Mouse (Mus musculus) embryonic facial prominence, embryonic 11.5 days (tissue): ENCODE results near the gene Cass4. TPM values are rescaled to one million over a fixed set of nuclear protein-coding genes. Genes with fewer than 3 reads are reported as not detected.

Source experiments
- ATAC-seq: fragments of 200-750 bp; cut with Nextera tagmentation; replicated peaks from 2 replicates; pipeline ENCODE4 v1.8.0; 2017; ENCODE audit warnings: low read depth; ENCODE audit not compliant: insufficient number of reproducible peaks, low FRiP score, low TSS enrichment
- DNase-seq: peaks from one replicate; pipeline ENCODE4 v3.0.0-alpha.2; 2015; ENCODE audit warnings: low spot score
- H3K27ac ChIP-seq: fragments of 300-500 bp; sonication (generic); replicated peaks from 2 replicates; pipeline ENCODE4 v1.5.1; 2014; ENCODE audit warnings: mild to moderate bottlenecking, low read depth, low read length, control low read depth
- H3K27me3 ChIP-seq: fragments of 300-500 bp; sonication (generic); 2 replicates; pipeline ENCODE4 v1.6.1; 2014; ENCODE audit warnings: mild to moderate bottlenecking, low read length, moderate library complexity, mixed read lengths; ENCODE audit not compliant: control insufficient read depth, insufficient read depth
- H3K36me3 ChIP-seq: fragments of 300-500 bp; sonication (generic); replicated peaks from 2 replicates; pipeline ENCODE4 v1.6.1; 2014; ENCODE audit warnings: low read depth, mild to moderate bottlenecking, low read length, moderate library complexity, mixed read lengths; ENCODE audit not compliant: control insufficient read depth, insufficient read depth
- H3K4me1 ChIP-seq: fragments of 300-500 bp; sonication (generic); 2 replicates; pipeline ENCODE4 v1.6.1; 2014; ENCODE audit warnings: low read length, mixed read lengths; ENCODE audit not compliant: control insufficient read depth, insufficient read depth
- H3K4me2 ChIP-seq: fragments of 300-500 bp; sonication (generic); 2 replicates; pipeline ENCODE4 v1.6.1; 2014; ENCODE audit warnings: low read depth, mild to moderate bottlenecking, control low read depth, low read length, moderate library complexity
- H3K4me3 ChIP-seq: fragments of 300-500 bp; sonication (generic); 2 replicates; pipeline ENCODE4 v1.5.1; 2014; ENCODE audit warnings: low read depth, low read length, control low read depth
- H3K9ac ChIP-seq: fragments of 300-500 bp; sonication (generic); replicated peaks from 2 replicates; pipeline ENCODE4 v1.6.1; 2014; ENCODE audit warnings: mild to moderate bottlenecking, control low read depth, low read length
- H3K9me3 ChIP-seq: fragments of 300-500 bp; sonication (generic); replicated peaks from 2 replicates; pipeline ENCODE4 v1.6.1; 2016; ENCODE audit warnings: mild to moderate bottlenecking, low read length, inconsistent platforms, mixed read lengths; ENCODE audit not compliant: control insufficient read depth
- WGBS: fragments of 180-500 bp; shearing (Covaris S2); extraction: QIAGEN DNeasy Blood & Tissue Kit; methylation state at CpG from one replicate; pipeline ENCODE4 v1.1.7; 2014; 5-methylcytosine and 5-hydroxymethylcytosine counted together
- polyA plus RNA-seq: library from polyadenylated mRNA; unstranded; fragments of >200 nt; fragmentation: Nextera tagmentation; extraction: Ambion mirVana; gene quantifications from 2 replicates; pipeline ENCODE4 v1.2.1, GENCODE M21; 2014

Cass4 gene
- polyA plus RNA-seq, 1 experiment from 2014 or later: 0.34 TPM

DNA sequence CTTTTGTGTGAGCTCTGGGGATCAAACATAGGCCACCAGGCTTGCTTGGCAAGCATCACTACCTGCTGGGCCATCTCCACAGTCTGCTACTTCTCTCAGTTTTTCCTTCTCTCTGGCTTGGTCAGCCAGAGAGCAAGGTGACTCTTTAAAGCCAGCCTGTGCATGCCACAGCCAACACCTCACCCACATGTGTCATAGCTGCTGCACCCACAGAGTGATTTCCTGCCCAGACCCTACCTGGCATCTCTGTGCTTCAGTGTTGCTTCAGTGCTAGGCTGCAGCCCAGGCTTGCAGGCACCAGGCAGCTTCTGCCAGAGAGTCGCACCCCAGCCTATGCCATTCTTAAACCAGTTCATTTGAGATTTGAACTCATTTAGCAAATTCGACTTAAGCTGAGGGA, 13.9 kb downstream of the Cass4 start:
- no peaks in the 10 kb centered on the region for H3K27me3 ChIP-seq
- H3K9me3 ChIP-seq: no peaks in the 10 kb centered on the region
- no peak overlapping the region for H3K9ac ChIP-seq
- no peaks in the 10 kb centered on the region; the same call in 1 of the 2 replicates for H3K4me1 ChIP-seq
- no peak for DNase-seq
- H3K4me2 ChIP-seq: no peak overlapping the region
- no peaks in the 10 kb centered on the region for H3K36me3 ChIP-seq
- H3K4me3 ChIP-seq: no peak overlapping the region
- H3K27ac ChIP-seq: no peak overlapping the region
- no peak for ATAC-seq
- 61% methylated on average over 2 of the region's 2 CpGs for WGBS

DNA sequence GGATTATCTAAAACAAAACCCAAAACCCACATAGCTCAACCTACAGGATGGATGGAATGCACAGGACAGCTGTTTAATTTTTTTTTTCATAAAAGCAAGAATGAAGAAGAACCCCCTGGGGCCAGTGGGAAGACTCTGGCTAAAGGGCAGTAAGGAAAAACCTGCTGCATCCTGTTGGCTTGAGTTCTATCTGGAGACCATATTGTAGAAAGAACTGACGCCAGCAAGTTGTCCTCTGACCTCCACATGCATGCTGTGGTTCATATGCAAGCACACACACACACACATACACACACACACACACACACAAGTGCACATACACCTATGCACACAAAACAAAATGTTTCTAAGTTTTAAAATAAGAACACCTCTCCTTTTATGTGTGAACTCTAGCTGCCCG, 17.1 kb downstream of the Cass4 start:
- no peak overlapping the region for H3K4me3 ChIP-seq
- H3K9me3 ChIP-seq: no peaks in the 10 kb centered on the region
- no peaks in the 10 kb centered on the region; the same call in 1 of the 2 replicates for H3K4me1 ChIP-seq
- H3K36me3 ChIP-seq: no peaks in the 10 kb centered on the region
- ATAC-seq: no peak
- H3K4me2 ChIP-seq: no peak overlapping the region
- no peak overlapping the region for H3K27ac ChIP-seq
- H3K27me3 ChIP-seq: no peaks in the 10 kb centered on the region
- 74% methylated on average over 2 of the region's 2 CpGs for WGBS
- DNase-seq: no peak
- H3K9ac ChIP-seq: no peak overlapping the region

DNA sequence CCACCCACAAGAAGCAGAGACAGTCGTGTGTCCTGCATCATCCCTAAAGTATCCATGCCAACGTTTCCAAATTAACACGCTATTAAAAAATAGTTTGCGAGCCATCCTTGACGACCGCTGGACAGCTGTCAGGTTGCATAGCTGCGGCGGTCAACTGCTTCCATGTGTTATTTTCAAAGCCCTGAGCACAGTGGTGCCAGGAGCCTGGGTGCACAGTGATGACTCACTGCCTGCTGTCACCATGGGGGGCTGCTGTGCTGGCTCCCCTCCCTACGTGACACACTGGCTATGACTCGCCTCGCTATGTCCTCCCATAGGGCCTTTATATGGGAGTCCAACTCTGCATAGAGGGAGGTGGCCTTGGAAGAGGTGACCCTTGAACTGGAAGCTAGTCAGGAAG, 17.5 kb downstream of the Cass4 start:
- no peaks in the 10 kb centered on the region for H3K36me3 ChIP-seq
- no peak overlapping the region for H3K4me2 ChIP-seq
- 77% methylated on average over 11 of the region's 11 CpGs for WGBS
- no peak overlapping the region for H3K9ac ChIP-seq
- no peaks in the 10 kb centered on the region for H3K9me3 ChIP-seq
- no peak overlapping the region for H3K4me3 ChIP-seq
- H3K4me1 ChIP-seq: no peaks in the 10 kb centered on the region; the same call in 1 of the 2 replicates
- H3K27ac ChIP-seq: no peak overlapping the region
- no peak for ATAC-seq
- H3K27me3 ChIP-seq: no peaks in the 10 kb centered on the region
- DNase-seq: no peak

DNA sequence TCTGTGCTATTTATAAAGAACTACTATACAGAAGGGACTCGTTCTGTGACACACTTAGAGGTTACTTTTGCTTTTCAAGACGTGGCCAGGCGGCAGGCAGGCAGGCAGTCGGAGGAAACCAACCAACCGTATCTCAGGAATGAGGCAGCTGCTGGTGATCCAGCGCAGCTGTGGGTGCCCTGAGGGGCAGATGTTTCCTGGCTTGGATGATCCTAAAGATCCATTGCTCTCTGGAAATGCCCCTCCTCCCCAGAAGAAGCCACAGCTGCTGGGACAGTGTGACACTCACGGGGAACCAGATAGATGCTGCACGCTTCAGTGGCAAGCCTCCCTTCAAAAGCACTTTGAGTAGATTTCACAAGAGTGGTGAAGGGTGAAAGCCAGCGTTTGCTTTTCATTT, 18.9 kb downstream of the Cass4 start:
- Histone ChIP-seq H3K36me3 (no peaks in the 10 kb centered on the region), H3K27me3 (no peaks in the 10 kb centered on the region), H3K4me3 (no peak overlapping the region), H3K9me3 (no peaks in the 10 kb centered on the region), H3K9ac (no peak overlapping the region), H3K4me1 (no peaks in the 10 kb centered on the region; the same call in 1 of the 2 replicates), H3K27ac (no peak overlapping the region), H3K4me2 (no peak overlapping the region; the same call in 1 of the 2 replicates)
- DNase-seq: peak; percentile 72
- ATAC-seq: 0 out of 2 replicates have a peak, but pooled peaks have one; percentile 55
- 5% methylated on average over 9 of the region's 9 CpGs for WGBS

DNA sequence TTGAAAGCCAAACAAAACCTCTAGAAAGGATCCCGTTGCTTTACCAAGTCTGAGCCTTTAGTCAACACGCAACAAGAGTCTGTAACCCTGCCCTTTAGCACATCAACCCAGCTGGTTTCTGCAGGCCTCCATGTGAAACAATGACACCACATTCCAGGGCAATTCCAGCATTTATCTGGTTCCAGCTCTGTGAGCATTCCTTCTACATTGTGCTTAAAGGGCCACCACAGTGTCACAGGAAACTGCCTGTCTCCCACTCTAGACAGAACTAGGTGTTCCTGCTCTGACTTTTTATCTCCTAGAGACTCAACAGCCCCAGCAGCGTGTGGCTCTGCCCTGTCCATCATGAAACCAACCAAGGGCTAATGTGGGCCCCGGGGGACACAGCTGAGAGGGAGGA, 19.7 kb downstream of the Cass4 start:
- no peak for ATAC-seq
- Histone ChIP-seq H3K36me3 (no peaks in the 10 kb centered on the region), H3K27me3 (no peaks in the 10 kb centered on the region), H3K4me2 (no peak overlapping the region), H3K27ac (no peak overlapping the region), H3K4me3 (no peak overlapping the region), H3K4me1 (no peaks in the 10 kb centered on the region; the same call in 1 of the 2 replicates), H3K9me3 (no peaks in the 10 kb centered on the region), H3K9ac (no peak overlapping the region)
- DNase-seq: peak; percentile 48
- WGBS: 16% methylated on average over 4 of the region's 4 CpGs

DNA sequence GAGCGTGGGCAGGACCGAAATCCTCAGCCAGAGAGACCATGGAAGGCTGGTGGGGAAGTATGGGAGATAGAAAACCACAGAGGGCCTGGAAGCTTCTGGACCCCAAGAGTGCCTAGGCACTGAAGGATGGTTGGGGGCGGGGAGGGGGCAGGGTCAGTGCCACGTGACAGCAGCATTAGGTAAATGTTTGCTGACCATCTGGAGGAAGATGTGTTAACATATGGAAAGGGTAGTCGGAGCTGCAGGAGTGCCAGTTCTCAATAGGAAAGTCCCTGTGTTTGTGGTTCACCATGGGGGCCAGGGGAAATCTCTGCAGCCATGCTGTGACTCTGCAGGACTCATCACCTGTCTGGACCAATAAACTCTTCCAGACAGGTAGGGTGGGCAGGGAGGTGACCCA, 20.3 kb downstream of the Cass4 start:
- Histone ChIP-seq H3K4me2 (no peak overlapping the region), H3K9ac (no peak overlapping the region), H3K4me1 (no peaks in the 10 kb centered on the region; the same call in 1 of the 2 replicates), H3K27me3 (no peaks in the 10 kb centered on the region), H3K27ac (no peak overlapping the region), H3K36me3 (no peaks in the 10 kb centered on the region), H3K4me3 (no peak overlapping the region), H3K9me3 (no peaks in the 10 kb centered on the region)
- ATAC-seq: no peak
- no peak for DNase-seq
- WGBS: 46% methylated on average over 5 of the region's 5 CpGs

DNA sequence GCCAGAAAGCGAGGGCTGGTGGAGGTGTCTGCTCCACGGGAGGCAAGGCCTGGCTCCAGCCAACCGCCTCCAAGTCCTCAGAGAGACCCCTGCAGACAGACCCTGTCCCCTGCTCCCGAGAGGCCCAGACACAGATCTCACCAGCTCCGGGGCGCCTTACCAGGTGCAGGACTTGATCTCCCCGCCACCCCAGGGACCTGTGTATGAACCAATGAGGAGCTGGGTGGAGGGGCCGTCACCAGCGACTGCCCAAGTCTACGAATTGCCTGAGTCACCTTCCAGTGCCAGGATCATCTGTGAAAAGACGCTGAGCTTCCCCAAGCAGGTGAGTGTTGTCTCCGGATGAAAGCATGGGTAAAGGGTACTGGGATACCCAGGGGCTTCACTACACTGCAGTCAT, 22.6 kb downstream of the Cass4 start:
- no peaks in the 10 kb centered on the region for H3K27me3 ChIP-seq

DNA sequence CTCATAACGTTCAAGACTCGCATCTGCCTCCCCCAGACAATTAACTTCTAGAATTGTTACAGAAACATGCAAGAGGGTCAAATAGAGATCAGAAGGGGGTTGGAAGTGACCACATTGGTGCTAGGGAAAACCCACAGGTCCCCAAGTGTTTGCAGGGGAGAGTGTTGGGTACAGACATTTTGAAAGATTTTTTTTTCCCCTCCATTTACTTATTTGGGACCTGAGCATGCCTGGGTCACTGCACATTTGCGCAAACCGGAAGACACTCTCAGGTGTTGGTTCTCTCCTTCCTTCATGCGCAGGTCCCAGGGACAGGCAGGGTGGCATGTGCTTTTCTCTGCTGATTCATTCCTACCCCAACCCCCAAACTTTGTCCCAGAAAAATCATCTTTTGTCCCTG, 23.3 kb downstream of the Cass4 start:
- no peaks in the 10 kb centered on the region for H3K9me3 ChIP-seq
- no peak overlapping the region for H3K4me2 ChIP-seq
- H3K27me3 ChIP-seq: no peaks in the 10 kb centered on the region
- 83% methylated on average over 5 of the region's 5 CpGs for WGBS
- no peak overlapping the region for H3K9ac ChIP-seq
- DNase-seq: no peak
- ATAC-seq: no peak
- no peak overlapping the region for H3K4me3 ChIP-seq
- no peak overlapping the region for H3K27ac ChIP-seq
- H3K36me3 ChIP-seq: no peaks in the 10 kb centered on the region
- H3K4me1 ChIP-seq: no peaks in the 10 kb centered on the region; the same call in 1 of the 2 replicates

More for the DNA sequence above, 22.6 kb downstream of the Cass4 start:
- ATAC-seq (no peak), DNase-seq (no peak)
- H3K27ac ChIP-seq: no peak overlapping the region
- H3K4me3 ChIP-seq: no peak overlapping the region
- H3K9ac ChIP-seq: no peak overlapping the region
- H3K4me2 ChIP-seq: no peak overlapping the region
- no peaks in the 10 kb centered on the region for H3K36me3 ChIP-seq
- no peaks in the 10 kb centered on the region for H3K9me3 ChIP-seq
- H3K4me1 ChIP-seq: no peaks in the 10 kb centered on the region; the same call in 1 of the 2 replicates
- WGBS: 62% methylated on average over 12 of the region's 12 CpGs
